Mouse (Mus musculus) forebrain, embryonic 13.5 days (tissue): ENCODE measurements at regions not wholly inside any gene's neighbourhood (a gene's known extent, or its start where the extent isn't known, plus 50 kb on each side); places are given as distances from the start of the nearest gene placed in this dataset.
"Not testable (repeated sequence)": the region's sequence is repeated elsewhere in the genome, so short reads cannot be mapped to it uniquely, and the experiment has no call there.

Experiments used
- ATAC-seq: fragments of 200-750 bp; cut with Nextera tagmentation; 2 replicates; pipeline ENCODE4 v1.8.0; 2017
- H3K27ac ChIP-seq: fragments of 300-500 bp; sonication (generic); 2 replicates; pipeline ENCODE4 v1.5.1; 2015; ENCODE audit warnings: inconsistent platforms, mild to moderate bottlenecking, moderate library complexity
- H3K27me3 ChIP-seq: fragments of 300-500 bp; sonication (generic); 2 replicates; pipeline ENCODE4 v1.6.1; 2015; ENCODE audit warnings: mild to moderate bottlenecking, inconsistent platforms
- H3K36me3 ChIP-seq: fragments of 300-500 bp; sonication (generic); 2 replicates; pipeline ENCODE4 v1.6.1; 2015; ENCODE audit warnings: mild to moderate bottlenecking, inconsistent platforms; ENCODE audit not compliant: poor library complexity, severe bottlenecking
- H3K4me1 ChIP-seq: fragments of 300-500 bp; sonication (generic); 2 replicates; pipeline ENCODE4 v1.6.1; 2015; ENCODE audit warnings: inconsistent platforms
- H3K4me2 ChIP-seq: fragments of 300-500 bp; sonication (generic); 2 replicates; pipeline ENCODE4 v1.6.1; 2015; ENCODE audit warnings: inconsistent platforms, mild to moderate bottlenecking, moderate library complexity
- H3K4me3 ChIP-seq: fragments of 300-500 bp; sonication (generic); 2 replicates; pipeline ENCODE4 v1.5.1; 2015; ENCODE audit warnings: mild to moderate bottlenecking, inconsistent platforms
- H3K9ac ChIP-seq: fragments of 300-500 bp; sonication (generic); 2 replicates; pipeline ENCODE4 v1.6.1; 2015; ENCODE audit warnings: mild to moderate bottlenecking, inconsistent platforms
- H3K9me3 ChIP-seq: fragments of 300-500 bp; sonication (generic); replicated peaks from 2 replicates; pipeline ENCODE4 v1.6.1; 2016; ENCODE audit warnings: inconsistent platforms
- WGBS: fragments of 180-500 bp; shearing (Covaris S2); methylation state at CpG from one replicate; pipeline ENCODE4 v1.1.7; 2015; 5-methylcytosine and 5-hydroxymethylcytosine counted together

DNA sequence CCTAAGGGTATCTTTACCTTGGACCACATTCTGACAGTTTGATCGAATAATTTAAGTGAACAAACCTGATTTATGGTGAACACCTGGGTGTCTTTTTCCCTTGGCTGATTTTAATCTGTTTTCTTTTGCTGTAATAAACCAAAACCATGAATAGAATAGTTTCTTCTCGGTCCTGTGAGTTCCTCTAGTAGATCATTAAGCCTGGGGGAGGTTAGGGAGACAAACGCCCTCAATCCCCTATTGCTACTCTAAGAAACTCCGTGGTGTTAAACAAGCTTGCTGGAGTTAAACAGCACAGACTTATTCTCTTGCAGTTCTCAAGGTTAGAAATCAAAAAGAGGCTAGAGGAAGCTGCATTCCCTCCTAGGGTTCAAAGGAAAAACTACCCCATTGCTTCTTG is 249.5 kb upstream of the Sfrp2 start:
- no peak overlapping the region for H3K27ac ChIP-seq
- no peak overlapping the region for H3K4me3 ChIP-seq
- H3K27me3 ChIP-seq = no peaks in the 10 kb centered on the region
- H3K9me3 ChIP-seq = no peaks in the 10 kb centered on the region
- H3K36me3 ChIP-seq = no peaks in the 10 kb centered on the region
- H3K4me1 ChIP-seq = peaks cover 6% of the 10 kb centered on the region
- no peak for ATAC-seq
- H3K4me2 ChIP-seq = no peak overlapping the region
- H3K9ac ChIP-seq = no peak overlapping the region
- 77% methylated on average over 4 of the region's 4 CpGs for WGBS

DNA sequence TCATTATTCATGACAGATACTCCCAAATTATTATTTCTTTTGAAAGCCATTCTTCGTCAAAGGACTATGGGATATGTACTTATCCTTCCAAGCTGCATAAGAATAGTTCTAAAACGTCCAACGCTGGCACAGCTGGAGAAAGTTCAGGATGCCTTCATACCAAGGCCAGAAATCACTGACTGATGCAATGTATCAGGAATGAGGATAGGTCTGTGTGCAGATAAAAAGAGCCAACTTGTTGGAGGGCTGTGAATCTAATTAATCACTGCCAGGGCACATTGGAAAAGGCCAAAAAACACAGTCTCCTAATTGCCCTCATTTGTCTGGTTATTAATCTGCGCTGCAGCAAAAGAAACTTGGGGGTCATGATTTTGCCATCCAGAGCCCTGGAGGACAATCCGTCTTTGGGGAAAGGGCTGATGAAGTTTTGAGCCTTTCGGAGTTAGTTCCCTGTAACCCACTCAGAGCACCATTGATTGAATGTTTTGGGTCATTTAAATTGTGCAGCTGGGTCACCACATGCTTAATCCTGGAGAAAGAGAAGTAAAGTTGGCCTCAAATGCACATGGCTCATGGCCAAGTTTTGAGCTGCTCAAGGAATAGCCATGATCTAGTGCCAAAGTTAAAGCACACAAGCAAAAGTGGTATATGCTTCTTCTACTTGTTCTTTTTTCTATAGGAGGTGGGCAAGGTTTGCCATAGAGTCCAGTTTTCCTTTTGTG is 248.0 kb upstream of the Sfrp2 start:
- Histone ChIP-seq H3K27me3 (no peaks in the 10 kb centered on the region), H3K36me3 (no peaks in the 10 kb centered on the region), H3K4me1 (peaks cover 6% of the 10 kb centered on the region), H3K9ac (no peak overlapping the region), H3K27ac (no peak overlapping the region), H3K9me3 (no peaks in the 10 kb centered on the region), H3K4me3 (no peak overlapping the region), H3K4me2 (no peak overlapping the region)
- 0 out of 2 replicates have a peak, but pooled peaks have one; percentile 10 for ATAC-seq
- 56% methylated on average over 6 of the region's 6 CpGs for WGBS

DNA sequence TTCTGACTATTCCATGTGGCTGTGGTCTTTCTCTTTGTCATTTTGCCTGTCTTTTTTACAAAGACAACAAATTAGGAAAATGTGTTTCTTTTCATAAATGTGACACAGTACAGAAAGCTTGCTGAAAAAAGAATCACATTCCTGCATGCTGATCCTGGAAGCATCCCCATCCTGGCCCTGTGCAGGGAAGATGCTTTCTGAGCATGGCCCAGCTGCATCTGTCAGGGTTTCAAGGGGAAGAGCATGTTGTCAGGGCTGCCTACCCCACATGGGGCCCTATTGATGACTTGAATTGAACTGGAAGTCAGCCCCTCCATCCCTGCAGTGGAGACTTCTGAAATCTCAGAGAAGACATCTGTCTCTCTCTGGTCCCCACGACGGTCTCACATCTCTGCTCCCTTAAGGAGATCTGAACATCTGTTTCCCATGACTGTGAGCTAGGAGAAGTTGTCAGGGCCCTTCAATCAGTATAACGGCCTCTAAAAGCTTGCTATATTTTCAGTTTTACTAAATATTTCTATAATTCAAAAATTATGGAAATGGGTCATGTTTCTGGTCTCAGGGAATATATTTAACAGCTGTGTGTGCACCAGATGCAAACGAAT is 235.8 kb upstream of the Sfrp2 start:
- 86% methylated on average over 4 of the region's 4 CpGs for whole genome bisulfite sequencing
- H3K9me3 ChIP-seq = no peaks in the 10 kb centered on the region
- no peak overlapping the region for H3K4me2 ChIP-seq
- H3K27me3 ChIP-seq = no peaks in the 10 kb centered on the region
- H3K9ac ChIP-seq = no peak overlapping the region
- no peak overlapping the region for H3K27ac ChIP-seq
- no peaks in the 10 kb centered on the region for H3K4me1 ChIP-seq
- no peak overlapping the region for H3K4me3 ChIP-seq
- ATAC-seq = no peak
- no peaks in the 10 kb centered on the region for H3K36me3 ChIP-seq

DNA sequence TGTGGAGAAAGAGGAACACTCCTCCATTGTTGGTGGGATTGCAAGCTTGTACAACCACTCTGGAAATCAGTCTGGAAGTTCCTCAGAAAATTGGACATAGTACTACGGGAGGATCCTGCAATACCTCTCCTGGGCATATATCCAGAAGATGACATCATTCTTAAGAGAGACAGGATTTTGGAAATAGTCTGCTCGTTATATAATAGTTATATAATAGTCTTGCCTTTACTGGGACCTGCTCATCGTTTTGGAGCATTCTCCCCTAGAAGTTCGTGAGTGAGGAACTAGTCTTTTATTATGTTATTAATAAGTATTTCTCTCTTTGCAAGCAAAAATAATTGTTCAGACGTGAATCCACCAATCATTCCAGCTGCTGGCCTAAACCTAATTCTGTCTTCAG is 229.5 kb upstream of the Sfrp2 start:
- not testable (repeated sequence) for H3K9me3 ChIP-seq, H3K36me3 ChIP-seq, H3K27me3 ChIP-seq, H3K4me2 ChIP-seq, H3K9ac ChIP-seq, H3K27ac ChIP-seq, H3K4me3 ChIP-seq, ATAC-seq
- peaks cover 10% of the 10 kb centered on the region for H3K4me1 ChIP-seq
- 57% methylated on average over 5 of the region's 5 CpGs for WGBS

DNA sequence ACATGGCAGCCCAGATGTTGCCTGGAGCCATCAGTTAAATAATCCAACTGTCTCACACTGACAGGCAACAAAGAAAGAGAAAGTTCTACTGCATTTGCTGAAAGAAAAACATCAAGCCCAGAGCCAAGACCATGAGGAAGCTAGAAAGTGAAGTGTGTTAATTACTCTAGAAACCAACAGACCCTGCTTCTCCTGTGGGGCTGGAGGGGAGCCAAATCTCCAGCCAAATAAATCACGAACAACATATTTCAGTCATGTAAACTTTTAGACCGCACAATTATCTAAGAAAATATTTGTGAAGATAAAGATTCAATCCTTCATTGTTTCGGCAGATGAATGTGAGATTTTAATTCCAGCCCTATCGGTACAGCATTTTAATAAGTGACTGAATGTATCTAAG is 228.9 kb upstream of the Sfrp2 start:
- peaks cover 10% of the 10 kb centered on the region for H3K4me1 ChIP-seq
- H3K4me3 ChIP-seq = no peak overlapping the region
- H3K36me3 ChIP-seq = no peaks in the 10 kb centered on the region
- ATAC-seq = no peak
- H3K27me3 ChIP-seq = no peaks in the 10 kb centered on the region
- WGBS = 80% methylated on average over 4 of the region's 4 CpGs
- no peaks in the 10 kb centered on the region for H3K9me3 ChIP-seq
- H3K4me2 ChIP-seq = no peak overlapping the region
- H3K9ac ChIP-seq = no peak overlapping the region
- H3K27ac ChIP-seq = no peak overlapping the region

DNA sequence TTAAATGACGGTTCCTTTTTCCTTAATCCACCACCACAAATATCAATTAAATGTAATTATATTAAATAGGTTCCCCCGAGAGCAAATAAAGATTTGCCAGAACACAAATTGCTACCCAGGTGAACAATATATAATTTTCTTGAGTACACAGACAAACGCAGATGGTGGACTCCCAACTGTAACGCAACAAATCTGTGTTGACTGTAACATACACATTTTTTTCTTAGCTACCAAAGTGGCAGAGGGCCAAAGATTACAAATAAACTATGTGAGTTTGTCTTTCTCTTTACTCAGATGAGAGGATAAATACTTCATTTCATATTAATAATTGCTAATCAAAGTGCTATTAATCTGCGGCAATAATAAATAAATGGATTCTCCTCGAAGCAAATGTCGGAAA is 228.4 kb upstream of the Sfrp2 start:
- 75% methylated on average over 7 of the region's 7 CpGs for WGBS
- Histone ChIP-seq H3K4me3 (no peak overlapping the region), H3K27me3 (no peaks in the 10 kb centered on the region), H3K36me3 (no peaks in the 10 kb centered on the region), H3K4me2 (no peak overlapping the region), H3K4me1 (peaks cover 10% of the 10 kb centered on the region), H3K27ac (no peak overlapping the region), H3K9me3 (no peaks in the 10 kb centered on the region), H3K9ac (no peak overlapping the region)
- ATAC-seq = no peak

DNA sequence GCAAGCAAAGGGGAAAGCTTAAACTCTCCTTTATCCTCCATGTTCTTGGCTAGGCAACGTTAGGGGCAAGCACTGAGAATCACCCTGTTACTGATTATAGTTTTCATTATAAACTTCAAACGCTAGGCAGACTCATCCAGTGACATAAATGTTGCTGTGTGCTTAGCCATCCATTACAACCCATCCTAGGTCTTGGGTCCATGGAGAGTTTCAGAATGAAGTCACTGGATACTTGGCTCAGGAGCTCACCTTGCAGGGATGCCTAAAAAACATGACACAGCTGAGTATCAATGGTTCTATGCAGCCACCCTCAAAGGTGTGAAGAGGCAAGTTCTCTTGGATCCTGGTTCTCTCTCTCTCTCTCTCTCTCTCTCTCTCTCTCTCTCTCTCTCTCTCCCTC is 227.2 kb upstream of the Sfrp2 start:
- ATAC-seq = no peak
- Histone ChIP-seq H3K36me3 (no peaks in the 10 kb centered on the region), H3K4me1 (peaks cover 10% of the 10 kb centered on the region), H3K4me2 (no peak overlapping the region), H3K9ac (no peak overlapping the region), H3K9me3 (no peaks in the 10 kb centered on the region), H3K4me3 (no peak overlapping the region), H3K27ac (no peak overlapping the region), H3K27me3 (no peaks in the 10 kb centered on the region)
- 82% methylated on average over 2 of the region's 2 CpGs for WGBS

DNA sequence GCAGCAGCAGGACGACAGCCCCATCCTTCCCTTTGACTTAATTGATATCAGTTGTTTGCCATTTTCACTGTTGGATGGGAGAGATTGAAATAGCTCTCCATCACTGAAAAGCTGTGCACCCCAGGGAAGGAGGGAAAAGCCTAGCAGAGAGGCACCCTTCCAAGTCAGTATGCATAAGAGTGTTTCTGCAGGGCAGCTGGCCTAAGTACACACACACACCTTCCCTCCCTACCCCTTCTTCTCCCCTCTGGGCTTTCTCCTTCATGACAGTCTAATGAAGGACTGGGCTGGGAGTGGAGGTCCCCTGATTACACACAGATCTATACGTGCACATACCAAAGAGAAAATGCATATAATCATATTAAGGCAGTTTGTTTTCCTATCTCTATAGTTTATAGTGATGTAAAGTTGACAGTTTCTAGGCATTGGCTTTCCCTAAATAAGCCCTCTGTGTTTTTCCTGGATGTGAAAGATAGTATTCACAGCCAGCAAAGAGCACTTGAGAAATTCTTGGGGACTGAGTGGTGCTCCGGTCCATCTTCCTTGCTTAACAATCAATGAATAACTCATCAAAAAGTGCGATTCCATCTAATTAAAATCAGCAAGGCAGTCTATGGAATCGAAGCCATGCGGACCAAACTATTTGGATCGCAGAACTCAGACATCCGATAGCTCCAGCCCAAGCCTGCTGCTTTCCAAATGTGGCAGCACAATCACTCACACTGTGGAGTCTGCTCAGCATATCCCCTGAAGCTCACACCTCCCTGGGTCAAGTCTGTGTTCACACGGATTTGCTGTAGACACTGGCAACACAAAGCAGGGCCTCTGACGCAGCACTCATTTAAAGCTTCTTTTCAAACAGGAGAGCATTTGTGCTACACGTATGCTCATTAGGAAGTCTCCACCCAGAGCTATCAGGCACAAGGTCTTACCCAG is 224.9 kb upstream of the Sfrp2 start:
- no peak for ATAC-seq
- WGBS = 64% methylated on average over 11 of the region's 11 CpGs

GRCm38 (mm10) chr3:83552516-83553139 is 213.5 kb upstream of the Sfrp2 start:
- no peaks in the 10 kb centered on the region for H3K36me3 ChIP-seq
- no peak overlapping the region for H3K4me3 ChIP-seq
- H3K4me2 ChIP-seq = no peak overlapping the region
- H3K27me3 ChIP-seq = no peaks in the 10 kb centered on the region
- H3K4me1 ChIP-seq = no peaks in the 10 kb centered on the region
- no peaks in the 10 kb centered on the region for H3K9me3 ChIP-seq
- no peak overlapping the region for H3K9ac ChIP-seq
- ATAC-seq = no peak
- WGBS = 92% methylated on average over 9 of the region's 9 CpGs
- H3K27ac ChIP-seq = no peak overlapping the region

More for the DNA sequence above, 224.9 kb upstream of the Sfrp2 start:
- H3K9me3 ChIP-seq = no peaks in the 10 kb centered on the region
- no peak overlapping the region for H3K4me2 ChIP-seq
- no peak overlapping the region for H3K27ac ChIP-seq
- peaks cover 10% of the 10 kb centered on the region for H3K4me1 ChIP-seq
- no peaks in the 10 kb centered on the region for H3K27me3 ChIP-seq
- H3K4me3 ChIP-seq = no peak overlapping the region
- no peaks in the 10 kb centered on the region for H3K36me3 ChIP-seq
- H3K9ac ChIP-seq = no peak overlapping the region

DNA sequence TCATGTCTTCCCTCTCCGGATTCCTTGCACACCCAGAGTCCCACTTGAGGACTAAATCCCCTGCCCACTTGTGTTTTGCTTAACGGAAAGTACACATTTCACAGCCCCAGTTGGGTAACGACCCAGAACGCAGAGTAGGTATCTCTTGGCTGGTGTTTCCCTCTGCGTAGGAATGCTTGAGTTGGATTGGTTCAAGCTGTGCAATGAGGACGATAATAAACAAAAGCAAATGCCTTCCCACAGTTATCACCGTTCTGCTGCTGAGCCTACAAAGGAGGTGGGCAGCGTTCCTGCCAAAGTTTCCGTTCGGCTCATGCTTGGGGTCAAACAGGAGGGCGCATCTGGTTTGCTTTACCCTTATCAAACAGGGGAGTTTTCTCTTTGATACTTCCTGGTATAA is 212.3 kb upstream of the Sfrp2 start:
- no peak overlapping the region for H3K4me3 ChIP-seq
- no peak for ATAC-seq
- no peak overlapping the region for H3K27ac ChIP-seq
- 79% methylated on average over 11 of the region's 11 CpGs for WGBS
- no peak overlapping the region for H3K9ac ChIP-seq
- no peaks in the 10 kb centered on the region for H3K27me3 ChIP-seq
- H3K9me3 ChIP-seq = no peaks in the 10 kb centered on the region
- H3K4me2 ChIP-seq = no peak overlapping the region
- H3K4me1 ChIP-seq = no peaks in the 10 kb centered on the region
- no peaks in the 10 kb centered on the region for H3K36me3 ChIP-seq

- no peaks in the 10 kb centered on the region for H3K9me3 ChIP-seq
- H3K9ac ChIP-seq = no peak overlapping the region
- WGBS = 60% methylated on average over 10 of the region's 10 CpGs
- no peak overlapping the region for H3K27ac ChIP-seq
- no peak for ATAC-seq
- no peaks in the 10 kb centered on the region for H3K4me1 ChIP-seq
- no peaks in the 10 kb centered on the region for H3K27me3 ChIP-seq
- no peak overlapping the region for H3K4me3 ChIP-seq
- no peaks in the 10 kb centered on the region for H3K36me3 ChIP-seq
- H3K4me2 ChIP-seq = no peak overlapping the region
These were observed 209.2 kb upstream of the Sfrp2 start for GRCm38 (mm10) chr3:83556788-83557515.
